ENCODE assay signal across 32 mouse cellular contexts in genomic region chr17:36893387-36893786, GRCm38 (mm10). TPM values are rescaled to one million over a fixed set of nuclear protein-coding genes. Genes with fewer than 3 reads are reported as not detected.
"Had no signal": no experiment of that assay in that cellular context is flagged by ENCODE, and none has a peak within 500 bp of the region (broad histone marks: within the 10 kb centered on the region; RNA-seq: fewer than 3 reads in every experiment).

No protein-coding gene starts in this region.

- DNase-seq: kidney, adult 18-20 months; kidney, adult 9 months; kidney, postnatal 14 days; kidney, postnatal 4 days; liver, embryonic 13.5 days; lung, adult 2 months; lung, postnatal 14 days; lung, postnatal 4 days; retina, postnatal 1 day; right cerebral cortex, postnatal 25 days; thymus, adult 18-20 months had no signal

- H3K4me3 ChIP-seq: liver, embryonic 13.5 days; midbrain, embryonic 10.5 days; midbrain, embryonic 13.5 days; myocyte; neural tube, embryonic 13.5 days had no signal

- H3K36me3 ChIP-seq: liver, embryonic 13.5 days; midbrain, embryonic 10.5 days; midbrain, embryonic 13.5 days; neural tube, embryonic 13.5 days had no signal

- H3K27ac ChIP-seq: liver, embryonic 13.5 days; midbrain, embryonic 10.5 days; midbrain, embryonic 13.5 days; neural tube, embryonic 13.5 days had no signal

- H3K9me3 ChIP-seq: liver, embryonic 13.5 days; midbrain, embryonic 10.5 days; midbrain, embryonic 13.5 days; neural tube, embryonic 13.5 days had no signal

- H3K9ac ChIP-seq: liver, embryonic 13.5 days; midbrain, embryonic 13.5 days; neural tube, embryonic 13.5 days had no signal

- H3K27me3 ChIP-seq: neural tube, embryonic 13.5 days had no signal

- ATAC-seq: midbrain, embryonic 16.5 days had no signal

- H3K4me2 ChIP-seq: liver, embryonic 13.5 days; midbrain, embryonic 13.5 days; neural tube, embryonic 13.5 days had no signal

- H3K4me1 ChIP-seq: liver, embryonic 13.5 days; midbrain, embryonic 10.5 days; midbrain, embryonic 13.5 days; neural tube, embryonic 13.5 days had no signal

RNA-seq across cellular contexts. Expression of gene Trim40, which starts 3.5 kb away (rescaled TPM):
- total RNA-seq: layer of hippocampus, adult 18-20 months; layer of hippocampus, postnatal 25 days; left cerebral cortex, postnatal 10 days; left cerebral cortex, postnatal 36 days; liver, adult 2 months; megakaryocyte, adult 5-6 weeks; monocyte, adult 5-6 weeks; neutrophil, adult 5-6 weeks had no signal
- polyA plus RNA-seq: kidney, embryonic 16.5 days; limb, embryonic 11.5 days; limb, embryonic 14.5 days; liver, embryonic 13.5 days; liver, embryonic 16.5 days; lung, embryonic 16.5 days; midbrain, embryonic 10.5 days; midbrain, embryonic 13.5 days; midbrain, embryonic 16.5 days; myocyte; neural tube, embryonic 13.5 days; testis, adult 2 months had no signal

RNA-seq across cellular contexts. Expression of gene Trim31, which starts 4.5 kb away (rescaled TPM):
- total RNA-seq: layer of hippocampus, adult 18-20 months; left cerebral cortex, adult 18-20 months; left cerebral cortex, postnatal 10 days; left cerebral cortex, postnatal 36 days; liver, adult 2 months; megakaryocyte, adult 5-6 weeks; monocyte, adult 5-6 weeks; neutrophil, adult 5-6 weeks had no signal
- polyA plus RNA-seq: kidney, embryonic 16.5 days; limb, embryonic 11.5 days; limb, embryonic 14.5 days; liver, adult 2 months; liver, embryonic 13.5 days; lung, adult 2 months; lung, embryonic 16.5 days; midbrain, embryonic 10.5 days; midbrain, embryonic 13.5 days; midbrain, embryonic 16.5 days; myocyte; neural tube, embryonic 13.5 days; spleen, adult 2 months; testis, adult 2 months had no signal

RNA-seq across cellular contexts. Expression of gene Trim10, which starts 24.0 kb away (rescaled TPM):
- total RNA-seq: layer of hippocampus, adult 18-20 months; left cerebral cortex, adult 18-20 months; left cerebral cortex, postnatal 36 days; liver, adult 2 months had no signal
- polyA plus RNA-seq: liver, adult 2 months; myocyte; testis, adult 2 months had no signal

RNA-seq across cellular contexts. Expression of gene Trim15, which starts 26.4 kb away (rescaled TPM):
- total RNA-seq: layer of hippocampus, adult 18-20 months; layer of hippocampus, postnatal 25 days; left cerebral cortex, adult 18-20 months; left cerebral cortex, postnatal 10 days; left cerebral cortex, postnatal 36 days; liver, adult 2 months; megakaryocyte, adult 5-6 weeks; monocyte, adult 5-6 weeks; neutrophil, adult 5-6 weeks had no signal
- polyA plus RNA-seq: liver, adult 2 months; myocyte; testis, adult 2 months had no signal

RNA-seq across cellular contexts. Expression of gene Rnf39, which starts 49.3 kb away (rescaled TPM):
- total RNA-seq: megakaryocyte, adult 5-6 weeks; monocyte, adult 5-6 weeks had no signal
- polyA plus RNA-seq: liver, embryonic 13.5 days had no signal
